Mouse (Mus musculus): ENCODE results near the gene Defb19.

Gene Defb19

GRCm38 (mm10) chr2:152580107-152580506 is at the start of gene Defb19:
Defb19 (minus strand) TSS chr2:152580312.
- DNase-seq (ENCODE audit: low spot score in 2 of 2) = no peak

- DNase-seq (ENCODE audit: low spot score in 2 of 2) = no peak
These were observed 49.8 kb upstream of the Defb19 start for GRCm38 (mm10) chr2:152629904-152630303.

DNA sequence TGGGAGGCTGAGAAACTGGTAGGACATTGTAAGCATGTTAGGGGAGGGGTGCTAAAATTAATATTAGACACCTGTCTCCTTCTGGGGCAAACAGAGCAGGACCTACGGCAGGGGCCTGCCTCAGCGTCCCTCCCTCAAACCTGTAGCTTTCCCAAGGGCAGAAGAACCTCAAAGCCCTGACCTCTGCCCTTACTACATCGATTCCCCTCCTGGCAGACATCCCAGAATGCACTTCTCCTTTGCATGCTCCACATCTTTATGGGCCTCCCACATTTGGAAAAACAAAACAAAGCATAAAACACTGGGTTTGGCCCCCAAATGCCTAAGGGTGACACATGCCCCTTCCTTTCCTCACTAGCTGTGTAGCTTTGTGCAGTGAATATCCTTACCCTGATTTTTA is 49.1 kb upstream of the Defb19 start:
- DNase-seq (ENCODE audit: low spot score in 2 of 2) = no peak

- no peak for DNase-seq (ENCODE audit: low spot score in 2 of 2)
These were observed 48.0 kb upstream of the Defb19 start for GRCm38 (mm10) chr2:152628066-152628465.

DNA sequence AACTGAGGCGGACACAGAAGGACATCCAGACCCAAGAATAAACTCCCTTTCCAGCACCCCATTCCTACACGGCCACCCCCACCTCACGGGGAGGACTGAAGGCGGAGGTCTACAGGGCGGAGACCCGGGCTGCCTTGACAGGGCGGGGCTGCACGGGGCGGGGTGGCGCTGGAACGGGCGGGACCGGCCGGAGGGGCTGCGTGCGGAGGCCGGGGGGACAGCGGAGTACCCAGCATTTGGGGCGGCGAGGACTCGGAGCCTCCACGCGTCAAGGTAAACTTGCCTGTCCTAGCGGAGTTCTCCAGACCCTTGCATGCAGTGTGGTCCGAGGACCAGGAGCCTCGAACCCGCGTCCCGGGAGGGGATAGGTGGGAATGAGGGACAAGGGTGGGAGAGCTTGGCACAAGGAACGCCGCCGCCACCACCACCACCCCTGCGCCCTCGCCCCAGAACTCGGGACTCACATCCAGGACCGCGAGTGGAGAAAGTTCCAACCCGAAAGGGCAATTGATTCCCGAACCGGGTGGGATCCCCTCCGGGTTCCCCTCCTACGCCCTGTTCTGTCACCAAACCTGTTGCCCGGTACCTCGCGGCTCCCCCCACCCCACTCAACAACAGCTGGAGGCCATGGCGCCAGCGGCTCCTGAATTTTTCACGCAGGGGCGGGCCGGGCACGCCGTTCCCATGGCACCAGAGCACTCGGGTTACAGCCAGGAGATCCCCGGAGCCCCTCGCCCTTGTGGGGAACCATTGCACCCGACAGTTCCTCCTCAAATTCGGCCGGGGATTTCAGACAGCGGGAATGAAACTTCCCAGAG is 46.9 kb upstream of the Defb19 start, which contains the start of gene Rem1:
Gene Rem1 (plus strand): TSS at position 178 of the 818 bp plus-strand sequence.
- no peak for DNase-seq (ENCODE audit: low spot score in 2 of 2)

DNA sequence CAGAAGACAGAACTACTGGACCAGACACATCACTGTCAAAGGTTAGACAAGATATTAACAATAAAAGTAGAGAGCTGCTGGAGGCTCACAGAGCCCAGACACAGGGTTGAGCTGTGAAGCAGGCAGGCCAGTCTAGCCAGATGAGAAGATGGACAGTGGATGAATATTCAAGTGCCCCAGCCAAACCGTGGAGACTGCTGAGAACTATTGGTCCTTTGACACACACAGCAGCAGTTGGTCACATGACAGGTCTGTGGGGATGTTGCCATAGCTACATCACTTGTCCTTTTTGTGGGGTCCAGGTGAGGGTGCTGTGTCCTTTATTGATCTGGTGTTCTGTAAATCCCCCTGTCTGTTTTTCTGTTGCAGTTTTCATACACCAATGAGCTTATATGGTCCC is 45.1 kb upstream of the Defb19 start:
- no peak for DNase-seq (ENCODE audit: low spot score in 2 of 2)

DNA sequence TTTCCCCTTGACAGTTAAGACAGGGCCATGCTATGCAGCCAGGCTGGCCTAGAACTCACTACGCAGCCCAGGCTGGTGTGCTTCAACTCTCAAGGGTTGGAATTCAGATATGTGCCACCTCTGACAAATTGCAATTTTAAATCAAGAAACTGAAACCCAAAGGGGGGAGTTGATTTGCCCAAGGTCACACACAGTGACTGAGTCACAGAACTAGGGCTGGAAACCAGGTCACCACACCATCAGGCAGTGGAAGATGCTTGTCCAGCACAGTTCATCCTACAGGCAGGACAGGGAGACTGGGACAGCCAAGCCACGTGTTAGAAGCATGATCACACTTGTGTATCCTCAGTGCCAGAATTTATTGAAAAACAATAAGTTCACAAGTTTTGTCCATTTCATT is 44.5 kb upstream of the Defb19 start:
- no peak for DNase-seq (ENCODE audit: low spot score in 2 of 2)

GRCm38 (mm10) chr2:152622953-152623352 is 42.8 kb upstream of the Defb19 start, which contains the start of gene Defb25:
Defb25 (minus strand) TSS chr2:152623053.
- no peak for DNase-seq (ENCODE audit: low spot score in 2 of 2)

DNA sequence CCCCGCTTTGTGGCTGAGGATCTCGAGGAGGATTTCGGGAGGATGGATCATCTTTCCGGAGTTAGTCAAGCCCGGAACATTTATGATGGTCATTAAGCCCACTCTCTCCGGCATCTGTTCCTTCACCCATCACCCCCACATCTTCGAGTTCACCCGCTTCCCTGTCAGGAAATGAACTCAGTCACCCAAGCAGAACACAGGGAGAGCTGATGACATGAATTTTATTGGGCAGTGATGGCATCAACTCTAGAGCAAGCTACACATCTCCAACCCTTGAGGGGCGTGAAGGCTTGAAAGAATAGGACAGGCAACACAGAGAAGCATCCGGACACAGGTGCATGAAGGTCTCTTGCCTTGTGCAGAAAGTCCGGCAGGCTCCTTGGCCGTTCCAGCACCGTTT is 42.0 kb upstream of the Defb19 start:
- DNase-seq (ENCODE audit: low spot score in 2 of 2) = no peak

GRCm38 (mm10) chr2:152620367-152621134 is 40.4 kb upstream of the Defb19 start:
- DNase-seq (ENCODE audit: low spot score in 2 of 2) = no peak

DNA sequence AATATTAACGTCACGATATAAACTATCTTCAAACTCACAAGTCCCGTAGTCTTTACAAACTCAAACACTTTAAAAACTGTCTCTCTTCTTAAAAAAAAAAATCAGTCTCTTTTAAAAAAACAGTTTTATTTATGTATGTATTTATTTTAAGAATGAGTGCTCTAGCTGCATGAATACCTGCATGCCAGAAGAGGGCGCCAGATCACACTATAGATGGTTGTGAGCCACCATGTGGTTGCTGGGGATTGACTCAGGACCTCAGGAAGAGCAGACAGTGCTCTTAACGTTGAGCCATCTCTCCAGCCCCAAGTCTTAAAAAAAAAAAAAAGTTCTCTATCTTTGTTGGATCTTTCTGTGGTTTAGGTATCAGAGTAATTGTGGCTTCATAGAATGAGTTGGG is 37.3 kb upstream of the Defb19 start:
- DNase-seq (ENCODE audit: low spot score in 2 of 2) = no peak

DNA sequence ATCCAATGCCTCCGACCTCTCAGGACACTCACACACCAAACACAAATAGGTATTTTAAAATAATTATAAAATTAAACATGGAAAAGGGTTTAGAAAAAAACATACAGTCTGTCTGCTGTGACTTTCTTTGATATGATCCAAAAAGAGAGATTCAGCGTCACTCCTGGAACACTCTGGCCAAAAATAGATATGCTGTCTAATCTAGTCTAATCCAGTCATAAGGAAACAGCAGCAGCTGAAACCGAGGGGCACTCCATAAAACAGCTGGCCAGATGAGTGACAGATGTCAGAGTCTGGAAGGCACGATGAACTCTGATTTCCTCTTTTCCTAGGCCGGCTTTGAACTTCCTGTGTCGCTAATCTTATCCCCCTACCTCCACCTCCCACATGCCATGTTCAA is 36.4 kb upstream of the Defb19 start:
- DNase-seq (ENCODE audit: low spot score in 2 of 2) = no peak

GRCm38 (mm10) chr2:152615563-152615962 is 35.5 kb upstream of the Defb19 start:
- peak in 1 of 2 experiments; percentile 48 for DNase-seq (ENCODE audit: low spot score in 2 of 2)

GRCm38 (mm10) chr2:152612193-152612592 is 32.1 kb upstream of the Defb19 start:
- no peak for DNase-seq (ENCODE audit: low spot score in 2 of 2)

GRCm38 (mm10) chr2:152608719-152609118 is 28.6 kb upstream of the Defb19 start:
- no peak for DNase-seq (ENCODE audit: low spot score in 2 of 2)

- DNase-seq (ENCODE audit: low spot score in 2 of 2) = no peak
These were observed 27.6 kb upstream of the Defb19 start for GRCm38 (mm10) chr2:152607746-152608145.

DNA sequence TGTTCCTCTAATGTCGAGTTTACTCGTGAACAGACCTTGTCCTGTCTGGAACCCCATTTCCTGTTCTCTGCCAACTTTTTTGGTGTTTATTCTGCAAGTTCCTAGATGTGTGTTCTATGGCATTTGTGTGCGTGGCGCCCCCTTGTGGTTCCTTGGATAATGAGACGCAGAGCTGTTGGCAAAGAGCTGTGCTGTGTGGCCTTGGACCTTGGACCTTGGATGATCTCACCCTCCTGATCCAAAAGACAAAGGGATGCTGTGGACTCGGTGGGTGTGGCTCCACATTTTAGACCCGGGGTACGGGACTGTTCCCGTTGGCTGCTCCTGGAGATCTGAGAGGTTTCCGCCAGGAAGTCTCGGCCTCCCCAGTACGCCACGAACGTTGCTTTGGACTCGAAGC is 23.9 kb upstream of the Defb19 start, which contains the start of gene Defb36:
Gene Defb36 (plus strand): TSS at position 271 of the 400 bp plus-strand sequence.
- no peak for DNase-seq (ENCODE audit: low spot score in 2 of 2)

DNA sequence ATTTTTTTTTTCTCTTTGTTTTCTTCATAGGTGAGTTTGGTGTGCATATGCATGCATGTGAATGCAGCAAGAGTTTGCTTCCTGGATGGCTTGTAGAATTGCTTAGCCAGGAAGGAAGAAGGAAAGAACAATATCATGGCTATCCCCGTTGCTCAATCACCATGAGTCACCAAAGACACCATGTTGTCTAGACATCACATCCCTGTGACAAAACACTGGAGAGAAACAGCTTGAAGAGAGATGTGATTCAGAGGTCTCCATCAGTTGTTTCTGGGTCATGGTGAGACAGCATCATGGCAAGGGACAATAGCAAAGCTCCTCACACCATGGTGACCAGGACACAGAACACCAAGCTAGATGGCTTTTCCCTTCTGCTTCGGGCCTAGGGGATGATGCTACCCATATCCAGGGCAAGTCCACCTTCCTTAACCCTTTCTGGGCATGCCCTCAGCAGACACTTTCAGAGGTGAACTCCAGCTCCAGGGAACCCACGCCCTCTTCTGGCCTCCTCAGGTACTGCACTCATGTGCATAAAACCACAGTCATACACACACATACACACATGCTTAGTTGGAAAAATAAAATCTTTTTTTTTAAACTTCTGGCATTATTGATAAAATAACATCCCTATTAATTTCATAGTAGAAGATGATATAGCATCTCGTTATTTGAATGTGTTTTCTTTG is 21.3 kb upstream of the Defb19 start:
- DNase-seq (ENCODE audit: low spot score in 2 of 2) = no peak

DNA sequence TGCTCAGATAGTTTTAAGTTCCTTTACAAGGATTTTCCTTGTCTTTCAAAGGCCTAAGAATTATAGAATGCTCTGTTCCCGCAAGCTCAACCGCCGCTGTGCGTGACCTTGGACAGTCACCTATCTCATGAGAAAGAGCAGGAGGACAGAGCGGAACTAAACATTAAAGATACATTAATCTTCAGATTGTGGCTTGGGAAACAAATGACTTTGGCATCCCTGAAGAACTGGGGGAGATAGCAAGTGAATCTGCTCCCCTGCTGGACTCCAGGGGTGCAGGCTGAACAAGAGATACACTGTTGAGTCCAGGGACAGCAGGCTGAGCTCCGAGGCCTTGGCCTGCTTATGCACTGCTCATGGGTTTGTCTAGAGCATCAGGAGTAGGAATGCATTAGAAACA is 20.0 kb upstream of the Defb19 start:
- DNase-seq (ENCODE audit: low spot score in 2 of 2) = no peak

GRCm38 (mm10) chr2:152599299-152599698 is 19.2 kb upstream of the Defb19 start, which contains the start of gene Defb45:
Defb45 (minus strand) TSS chr2:152599399.
- no peak for DNase-seq (ENCODE audit: low spot score in 2 of 2)

- no peak for DNase-seq (ENCODE audit: low spot score in 2 of 2)
These were observed 8.9 kb upstream of the Defb19 start for GRCm38 (mm10) chr2:152589021-152589420.

DNA sequence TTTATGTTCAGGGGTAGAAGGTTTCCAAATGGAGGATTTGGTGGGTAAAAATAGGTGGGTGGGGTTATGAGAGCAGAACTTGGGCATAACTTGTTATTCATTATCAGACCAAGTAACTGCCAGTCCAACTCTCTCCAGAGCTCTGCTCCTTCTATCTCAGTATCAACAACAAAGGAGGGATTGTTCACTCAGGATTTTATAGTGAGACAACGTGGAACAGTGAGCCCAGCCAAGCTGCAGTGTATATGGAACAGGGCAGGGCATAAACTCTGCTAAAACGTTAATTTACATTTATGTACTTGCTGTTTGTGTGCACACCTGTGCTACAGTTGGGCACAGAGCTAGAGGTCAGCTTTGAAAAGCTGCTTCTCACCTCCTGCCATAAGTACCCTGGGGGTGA is 8.3 kb upstream of the Defb19 start:
- no peak for DNase-seq (ENCODE audit: low spot score in 2 of 2)
